Mouse (Mus musculus): ENCODE measurements around the gene Mapkap1.

GRCm38 (mm10) chr2:34399535-34399934 is 7.0 kb upstream of the Mapkap1 start:
- TF ChIP-seq CEBPB (IDR thresholded peaks at IDR 0.05; ENCODE audit: insufficient read depth, poor library complexity, severe bottlenecking) (no peak), POLR2A (IDR thresholded peaks at IDR 0.05; ENCODE audit: insufficient read length, low read depth) (no peak), TCF12 (IDR thresholded peaks at IDR 0.05; ENCODE audit: insufficient read depth, poor library complexity, severe bottlenecking) (no peak), MYOG (IDR thresholded peaks at IDR 0.05; ENCODE audit: control insufficient read depth in 1 of 3, insufficient read depth in 1 of 3, insufficient read length in 2 of 3, low read depth in 2 of 3) (no peak), MAX (IDR thresholded peaks at IDR 0.05; ENCODE audit: low read depth) (no peak), REST (IDR thresholded peaks at IDR 0.05; ENCODE audit: insufficient read depth, insufficient read length) (no peak), MYOD1 (IDR thresholded peaks at IDR 0.05; ENCODE audit: control insufficient read depth in 1 of 3, insufficient read length in 2 of 3, low read depth in 2 of 3) (no peak), E2F4 (IDR thresholded peaks at IDR 0.05; ENCODE audit: insufficient read depth) (no peak), USF1 (IDR thresholded peaks at IDR 0.05; ENCODE audit: low read depth) (no peak), POLR2AphosphoS2 (IDR thresholded peaks at IDR 0.05; ENCODE audit: insufficient read length, low read depth) (no peak), TCF3 (IDR thresholded peaks at IDR 0.05; ENCODE audit: insufficient read length, low read depth) (no peak)
